Mouse (Mus musculus) megakaryocyte, embryonic 14.5 days (primary cell): ENCODE measurements around the gene Srrm4.

ENCODE experiments used
- FLI1 ChIP-seq: IDR thresholded peaks from 2 replicates; pipeline ENCODE4 v1.6.1; 2012; ENCODE audit warnings: low read length, inconsistent platforms, mixed read lengths
- GATA1 ChIP-seq: IDR thresholded peaks from 3 replicates; pipeline ENCODE4 v1.6.1; 2012; ENCODE audit warnings: mixed read lengths, low read length, inconsistent platforms, borderline replicate concordance

DNA sequence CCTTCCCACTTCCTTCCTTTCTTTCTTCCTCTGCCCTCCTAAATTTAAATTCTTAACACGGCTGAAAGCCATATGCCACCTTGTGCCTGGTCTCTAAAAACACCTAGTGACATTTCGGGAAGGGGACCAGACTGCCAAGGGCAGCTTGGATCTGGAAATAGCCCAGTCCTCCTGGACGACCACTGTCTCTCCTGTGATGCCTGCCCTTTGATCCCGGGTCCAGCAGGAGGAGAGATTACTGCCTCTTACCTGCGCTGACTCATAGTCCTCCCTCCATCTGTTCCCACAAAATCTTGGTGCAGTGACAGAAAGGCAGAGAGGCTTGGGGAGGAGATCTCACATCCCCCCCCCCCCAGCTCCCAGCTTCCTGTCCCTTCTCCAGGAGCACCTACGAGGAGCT lies 27.9 kb downstream of the Srrm4 start:
- TF ChIP-seq GATA1 (no peak), FLI1 (no peak)
